ENCODE assay signal across 10 mouse cellular contexts in the genomic region with DNA sequence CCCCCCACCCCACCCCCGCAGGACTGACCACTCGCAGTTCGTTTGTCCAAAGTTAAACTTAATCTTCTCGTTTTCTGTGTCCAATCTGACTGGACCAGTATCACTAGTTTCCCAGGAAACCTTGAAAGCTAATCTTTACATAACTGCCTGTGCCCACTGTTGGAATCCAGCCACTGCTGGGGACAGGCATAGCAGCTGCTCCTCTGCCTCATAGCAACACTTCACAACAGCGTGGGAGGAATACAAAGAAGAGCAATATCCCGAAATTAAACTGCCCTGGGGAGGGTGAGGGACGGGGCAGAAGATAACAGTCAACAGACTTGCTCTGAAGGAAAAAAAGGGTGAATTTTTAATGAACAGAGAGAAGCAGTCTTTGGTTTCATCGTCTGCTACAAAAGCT.
A peak's percentile ranks its signal among the peaks of the same experiment; 100 is the strongest.
DNase-seq lines count a peak whose midpoint lies in the region; ATAC-seq and TF ChIP-seq lines count a peak whose summit lies in the region.
"Had no signal": no experiment of that assay in that cellular context is flagged by ENCODE, and none has a peak within 500 bp of the region (broad histone marks: within the 10 kb centered on the region; RNA-seq: fewer than 3 reads in every experiment).

No protein-coding gene starts in this region.

- H3K4me3 ChIP-seq in gastrocnemius, adult 2 months = peak overlapping the region; percentile 59
- H3K4me3 ChIP-seq in forebrain, postnatal 0 days (ENCODE audit: low read depth, low read length) = peak overlapping the region; percentile 22
- no peak overlapping the region for H3K4me3 ChIP-seq in neural tube, embryonic 14.5 days (ENCODE audit: low read depth, low read length)
- H3K4me3 ChIP-seq: embryonic facial prominence, embryonic 13.5 days had no signal

- DNase-seq in gastrocnemius, adult 2 months = peak; percentile 19
- DNase-seq in gastrocnemius, postnatal 36 days = no peak
- peak; percentile 80 for DNase-seq in forebrain, postnatal 0 days
- DNase-seq in layer of hippocampus, postnatal 14 days (ENCODE audit: low spot score in 2 of 2) = peak; percentile 58 to 68
- DNase-seq in spleen, postnatal 4 days (ENCODE audit: low spot score in 2 of 2) = no peak
- DNase-seq in urinary bladder, postnatal 25 days (ENCODE audit: low spot score) = no peak

- H3K9ac ChIP-seq in forebrain, postnatal 0 days = peak overlapping the region; percentile 25; the same call in 1 of the 2 replicates
- no peak overlapping the region for H3K9ac ChIP-seq in neural tube, embryonic 14.5 days (replicated peaks; ENCODE audit: low read depth, low read length)
- H3K9ac ChIP-seq: embryonic facial prominence, embryonic 13.5 days had no signal

- intact Hi-C loops in gastrocnemius, adult 2 months (cut with DNase I) = loop anchor here (1.0 to 5.0 kb wide), 4 partner anchors 75 to 1023 kb away; no protein-coding TSS in a partner anchor
- intact Hi-C loops in gastrocnemius, postnatal 36 days (cut with DNase I) = loop anchor here (10.0 kb wide), 2 partner anchors 458 to 948 kb away; a partner anchor contains a TSS

- peak overlapping the region; percentile 48; the same call in 1 of the 2 replicates for H3K27ac ChIP-seq in gastrocnemius, adult 2 months
- H3K27ac ChIP-seq in forebrain, postnatal 0 days (ENCODE audit: low read depth, low read length) = no peak overlapping the region
- H3K27ac ChIP-seq in neural tube, embryonic 14.5 days (ENCODE audit: low read depth, low read length) = peak overlapping the region; percentile 34; the same call in 1 of the 2 replicates
- H3K27ac ChIP-seq: embryonic facial prominence, embryonic 13.5 days; stomach, postnatal 0 days had no signal

- peak overlapping the region; percentile 38 for H3K4me2 ChIP-seq in forebrain, postnatal 0 days (ENCODE audit: low read depth)
- H3K4me2 ChIP-seq in neural tube, embryonic 14.5 days (ENCODE audit: low read depth, low read length) = peak overlapping the region; percentile 30
- H3K4me2 ChIP-seq: embryonic facial prominence, embryonic 13.5 days had no signal

- no peaks in the 10 kb centered on the region for H3K4me1 ChIP-seq in forebrain, postnatal 0 days (ENCODE audit: insufficient read depth)
- 0 out of 2 replicates have a peak, but pooled peaks cover 2% of the 10 kb centered on the region for H3K4me1 ChIP-seq in neural tube, embryonic 14.5 days (ENCODE audit: control insufficient read depth, insufficient read depth, low read length)
- H3K4me1 ChIP-seq: embryonic facial prominence, embryonic 13.5 days had no signal

- no peak for TF ChIP-seq CTCF in gastrocnemius, adult 2 months (IDR thresholded peaks at IDR 0.05)
- TF ChIP-seq CTCF in forebrain, postnatal 0 days (IDR thresholded peaks at IDR 0.05; ENCODE audit: low read depth) = no peak

- no peaks in the 10 kb centered on the region for H3K27me3 ChIP-seq in forebrain, postnatal 0 days (ENCODE audit: insufficient read depth, low read length)
- H3K27me3 ChIP-seq in neural tube, embryonic 14.5 days (ENCODE audit: control insufficient read depth, insufficient read depth, low read length) = no peaks in the 10 kb centered on the region
- H3K27me3 ChIP-seq: embryonic facial prominence, embryonic 13.5 days had no signal

- no peaks in the 10 kb centered on the region for H3K36me3 ChIP-seq in forebrain, postnatal 0 days (ENCODE audit: insufficient read depth)
- no peaks in the 10 kb centered on the region for H3K36me3 ChIP-seq in neural tube, embryonic 14.5 days (ENCODE audit: control insufficient read depth, insufficient read depth, low read length)
- H3K36me3 ChIP-seq: embryonic facial prominence, embryonic 13.5 days had no signal

- H3K9me3 ChIP-seq in forebrain, postnatal 0 days (ENCODE audit: low read length) = no peaks in the 10 kb centered on the region
- no peaks in the 10 kb centered on the region for H3K9me3 ChIP-seq in neural tube, embryonic 14.5 days (ENCODE audit: control insufficient read depth, low read length)
- H3K9me3 ChIP-seq: embryonic facial prominence, embryonic 13.5 days had no signal

- peak; percentile 78 for ATAC-seq in forebrain, postnatal 0 days
- peak; percentile 79; the same call in 1 of the 2 replicates for ATAC-seq in neural tube, embryonic 14.5 days (ENCODE audit: low read depth)
- ATAC-seq in megakaryocyte progenitor cell, adult 5-6 weeks (replicated peaks; ENCODE audit: poor library complexity) = no peak

- WGBS in forebrain, postnatal 0 days = 16% methylated on average over 8 of the region's 8 CpGs
- WGBS in neural tube, embryonic 14.5 days = 31% methylated on average over 8 of the region's 8 CpGs

Comparison
In these comparisons a context has a peak if more than half of its experiments do, and no peak if none do; other contexts are left out.
1. DNase-seq: peak in gastrocnemius, adult 2 months (single experiment), forebrain, postnatal 0 days (single experiment) and layer of hippocampus, postnatal 14 days (2 of 2); none in gastrocnemius, postnatal 36 days (0 of 2), spleen, postnatal 4 days (0 of 2) and urinary bladder, postnatal 25 days (single experiment).